In genomic region chr14:20398864-20399263, GRCm38 (mm10) we compare ENCODE assay signal across 9 mouse cellular contexts. TPM values are rescaled to one million over a fixed set of nuclear protein-coding genes. Genes with fewer than 3 reads are reported as not detected.
A peak's percentile ranks its signal among the peaks of the same experiment; 100 is the strongest.
DNase-seq lines count a peak whose midpoint lies in the region; ATAC-seq and TF ChIP-seq lines count a peak whose summit lies in the region.
"Had no signal": no experiment of that assay in that cellular context is flagged by ENCODE, and none has a peak within 500 bp of the region (broad histone marks: within the 10 kb centered on the region; RNA-seq: fewer than 3 reads in every experiment).

No protein-coding gene starts in this region.

- H3K27me3 ChIP-seq in midbrain, postnatal 0 days (ENCODE audit: insufficient read depth, low read length), result no peaks in the 10 kb centered on the region
- H3K27me3 ChIP-seq in midbrain, embryonic 13.5 days, result no peaks in the 10 kb centered on the region
- no peaks in the 10 kb centered on the region for H3K27me3 ChIP-seq in stomach, embryonic 16.5 days (ENCODE audit: control insufficient read depth, insufficient read depth, low read length)
- H3K27me3 ChIP-seq: neural tube, embryonic 13.5 days had no signal

- 0 out of 2 replicates have a peak, but pooled peaks cover 4% of the 10 kb centered on the region for H3K4me1 ChIP-seq in midbrain, postnatal 0 days (ENCODE audit: insufficient read depth, low read length)
- H3K4me1 ChIP-seq in midbrain, embryonic 13.5 days (replicated peaks), result no peaks in the 10 kb centered on the region; the same call in 1 of the 2 replicates
- H3K4me1 ChIP-seq in stomach, embryonic 16.5 days (ENCODE audit: control insufficient read depth, insufficient read depth, low read length), result peaks cover 5% of the 10 kb centered on the region; the same call in 1 of the 2 replicates

- H3K36me3 ChIP-seq in midbrain, postnatal 0 days (ENCODE audit: insufficient read depth, low read length), result no peaks in the 10 kb centered on the region
- no peaks in the 10 kb centered on the region for H3K36me3 ChIP-seq in midbrain, embryonic 13.5 days
- no peaks in the 10 kb centered on the region for H3K36me3 ChIP-seq in stomach, embryonic 16.5 days (ENCODE audit: control insufficient read depth, insufficient read depth, low read length)
- H3K36me3 ChIP-seq: neural tube, embryonic 13.5 days had no signal

- TF ChIP-seq CTCF in gastrocnemius, adult 2 months (IDR thresholded peaks at IDR 0.05), result peak; percentile 53
- peak; percentile 42 for TF ChIP-seq CTCF in midbrain, postnatal 0 days (IDR thresholded peaks at IDR 0.05)
- TF ChIP-seq CTCF in brain, embryonic 14.5 days (IDR thresholded peaks at IDR 0.05; ENCODE audit: borderline replicate concordance, extremely low read depth, insufficient read depth, insufficient read length), result peak; percentile 36; the same call in 1 of the 2 replicates

- no peak overlapping the region for H3K4me3 ChIP-seq in gastrocnemius, adult 2 months
- no peak overlapping the region for H3K4me3 ChIP-seq in midbrain, postnatal 0 days (ENCODE audit: low read depth, low read length)
- H3K4me3 ChIP-seq in midbrain, embryonic 13.5 days (replicated peaks), result no peak overlapping the region
- H3K4me3 ChIP-seq in stomach, embryonic 16.5 days (replicated peaks; ENCODE audit: low read length), result no peak overlapping the region
- H3K4me3 ChIP-seq: neural tube, embryonic 13.5 days had no signal

- WGBS in midbrain, postnatal 0 days, result 41% methylated on average over 4 of the region's 4 CpGs
- WGBS in midbrain, embryonic 13.5 days, result 44% methylated on average over 4 of the region's 4 CpGs
- WGBS in stomach, embryonic 16.5 days, result 35% methylated on average over 4 of the region's 4 CpGs

- peak; percentile 62 for DNase-seq in gastrocnemius, adult 2 months
- DNase-seq in gastrocnemius, adult 8-10 months (ENCODE audit: low spot score in 2 of 2), result no peak
- no peak for DNase-seq in midbrain, postnatal 0 days (ENCODE audit: low spot score)
- DNase-seq in brain, embryonic 14.5 days (ENCODE audit: low read depth), result no peak
- no peak for DNase-seq in cerebellum, postnatal 36 days
- no peak for DNase-seq in gastrocnemius, postnatal 36 days

- no peak for TF ChIP-seq POLR2A in brain, embryonic 14.5 days (IDR thresholded peaks at IDR 0.05; ENCODE audit: borderline replicate concordance, extremely low read depth, insufficient read depth, insufficient read length, poor library complexity, severe bottlenecking)

- H3K9me3 ChIP-seq in midbrain, postnatal 0 days (ENCODE audit: low read length), result no peaks in the 10 kb centered on the region
- no peaks in the 10 kb centered on the region for H3K9me3 ChIP-seq in midbrain, embryonic 13.5 days
- no peaks in the 10 kb centered on the region for H3K9me3 ChIP-seq in stomach, embryonic 16.5 days (replicated peaks; ENCODE audit: control insufficient read depth, low read length)
- H3K9me3 ChIP-seq: neural tube, embryonic 13.5 days had no signal

- H3K9ac ChIP-seq in midbrain, postnatal 0 days (replicated peaks; ENCODE audit: low read length, poor library complexity, severe bottlenecking), result no peak overlapping the region
- no peak overlapping the region for H3K9ac ChIP-seq in midbrain, embryonic 13.5 days (replicated peaks)
- H3K9ac ChIP-seq in stomach, embryonic 16.5 days (ENCODE audit: low read length), result 0 out of 2 replicates have a peak overlapping the region, but pooled peaks have one; percentile 16
- H3K9ac ChIP-seq: neural tube, embryonic 13.5 days had no signal

- peak overlapping the region; percentile 71 for H3K27ac ChIP-seq in gastrocnemius, adult 2 months
- H3K27ac ChIP-seq in midbrain, postnatal 0 days (ENCODE audit: low read depth, low read length), result no peak overlapping the region
- H3K27ac ChIP-seq in midbrain, embryonic 13.5 days, result no peak overlapping the region
- H3K27ac ChIP-seq in stomach, embryonic 16.5 days (ENCODE audit: low read length), result no peak overlapping the region
- H3K27ac ChIP-seq: neural tube, embryonic 13.5 days had no signal

- ATAC-seq in midbrain, postnatal 0 days (ENCODE audit: low FRiP score), result no peak
- no peak for ATAC-seq in midbrain, embryonic 13.5 days
- no peak for ATAC-seq in stomach, embryonic 16.5 days (ENCODE audit: insufficient read depth, low FRiP score)

- intact Hi-C loops in gastrocnemius, adult 2 months (cut with DNase I), result loop anchor here (1.0 kb wide), 1 partner anchor 165 kb away; no protein-coding TSS in a partner anchor
- intact Hi-C loops in gastrocnemius, postnatal 36 days (cut with DNase I), result no loop called here

- H3K4me2 ChIP-seq in midbrain, postnatal 0 days (ENCODE audit: low read depth, low read length, poor library complexity, severe bottlenecking), result no peak overlapping the region
- H3K4me2 ChIP-seq in midbrain, embryonic 13.5 days (replicated peaks), result no peak overlapping the region
- H3K4me2 ChIP-seq in stomach, embryonic 16.5 days (ENCODE audit: low read depth, low read length), result no peak overlapping the region
- H3K4me2 ChIP-seq: neural tube, embryonic 13.5 days had no signal

RNA-seq across cellular contexts. Expression of gene Mrps16, which starts 5.4 kb away (rescaled TPM):
- 10 to 100 TPM; 43.1 to 57.5 TPM for total RNA-seq in gastrocnemius, adult 2 months (2021)
- total RNA-seq in gastrocnemius, adult 8-10 months (2022), result 10 to 100 TPM; 50.4 to 57.5 (median 51.0) TPM
- 28.2 and 36.2 TPM in 2 replicates for total RNA-seq in midbrain, postnatal 0 days (2014; rRNA removed)
- 66.2 and 71.7 TPM in 2 replicates for polyA plus RNA-seq in midbrain, postnatal 0 days (2015; fragmentation: Nextera tagmentation; extraction: Ambion mirVana)
- polyA plus RNA-seq in midbrain, embryonic 13.5 days (2015; fragmentation: Nextera tagmentation; extraction: Ambion mirVana), result 59.6 and 62.5 TPM in 2 replicates
- 36.1 and 46.2 TPM in 2 replicates for polyA plus RNA-seq in brain, embryonic 14.5 days (2012; rRNA removed)
- polyA plus RNA-seq in stomach, embryonic 16.5 days (2015; fragmentation: Nextera tagmentation; extraction: Ambion mirVana), result 80.0 and 85.7 TPM in 2 replicates
- 10 to 100 TPM; 40.4 to 41.3 TPM for total RNA-seq in gastrocnemius, postnatal 36 days (2021)

RNA-seq across cellular contexts. Expression of gene Dnajc9, which starts 10.2 kb away (rescaled TPM):
- total RNA-seq in gastrocnemius, adult 2 months (2021), result 10 to 100 TPM in 1 of 2 experiments, 1 to 10 TPM in 1; 8.4 to 12.4 TPM
- 10 to 100 TPM in 3 of 4 experiments, 1 to 10 TPM in 1; 8.8 to 12.0 (median 11.3) TPM for total RNA-seq in gastrocnemius, adult 8-10 months (2022)
- total RNA-seq in midbrain, postnatal 0 days (2014; rRNA removed), result 47.8 and 51.0 TPM in 2 replicates
- 96.3 and 98.7 TPM in 2 replicates for polyA plus RNA-seq in midbrain, postnatal 0 days (2015; fragmentation: Nextera tagmentation; extraction: Ambion mirVana)
- 156 and 166 TPM in 2 replicates for polyA plus RNA-seq in midbrain, embryonic 13.5 days (2015; fragmentation: Nextera tagmentation; extraction: Ambion mirVana)
- 95.7 and 127 TPM in 2 replicates for polyA plus RNA-seq in brain, embryonic 14.5 days (2012; rRNA removed)
- 118 and 119 TPM in 2 replicates for polyA plus RNA-seq in stomach, embryonic 16.5 days (2015; fragmentation: Nextera tagmentation; extraction: Ambion mirVana)
- total RNA-seq in gastrocnemius, postnatal 36 days (2021), result 10 to 100 TPM in 1 of 2 experiments, 1 to 10 TPM in 1; 7.3 to 11.8 TPM

RNA-seq across cellular contexts. Expression of gene Fam149b, which starts 50.9 kb away (rescaled TPM):
- total RNA-seq in gastrocnemius, adult 2 months (2021), result 10 to 100 TPM; 18.2 to 22.7 TPM
- total RNA-seq in gastrocnemius, adult 8-10 months (2022), result 10 to 100 TPM; 18.9 to 22.9 (median 21.4) TPM
- total RNA-seq in midbrain, postnatal 0 days (2014; rRNA removed), result 61.5 and 70.3 TPM in 2 replicates
- 24.4 and 25.4 TPM in 2 replicates for polyA plus RNA-seq in midbrain, postnatal 0 days (2015; fragmentation: Nextera tagmentation; extraction: Ambion mirVana)
- 45.3 and 47.1 TPM in 2 replicates for polyA plus RNA-seq in midbrain, embryonic 13.5 days (2015; fragmentation: Nextera tagmentation; extraction: Ambion mirVana)
- 54.0 and 59.6 TPM in 2 replicates for polyA plus RNA-seq in brain, embryonic 14.5 days (2012; rRNA removed)
- 28.5 and 29.5 TPM in 2 replicates for polyA plus RNA-seq in stomach, embryonic 16.5 days (2015; fragmentation: Nextera tagmentation; extraction: Ambion mirVana)
- total RNA-seq in gastrocnemius, postnatal 36 days (2021), result 10 to 100 TPM; 19.4 to 21.0 TPM

RNA-seq across cellular contexts. Expression of gene Ecd, which starts 50.9 kb away (rescaled TPM):
- total RNA-seq in gastrocnemius, adult 2 months (2021), result 10 to 100 TPM; 32.7 to 38.9 TPM
- 10 to 100 TPM; 35.1 to 40.1 (median 37.5) TPM for total RNA-seq in gastrocnemius, adult 8-10 months (2022)
- 39.6 and 42.6 TPM in 2 replicates for total RNA-seq in midbrain, postnatal 0 days (2014; rRNA removed)
- 36.3 TPM in 2 replicates for polyA plus RNA-seq in midbrain, postnatal 0 days (2015; fragmentation: Nextera tagmentation; extraction: Ambion mirVana)
- polyA plus RNA-seq in midbrain, embryonic 13.5 days (2015; fragmentation: Nextera tagmentation; extraction: Ambion mirVana), result 56.9 and 57.1 TPM in 2 replicates
- 37.6 and 38.1 TPM in 2 replicates for polyA plus RNA-seq in brain, embryonic 14.5 days (2012; rRNA removed)
- 44.1 and 46.2 TPM in 2 replicates for polyA plus RNA-seq in stomach, embryonic 16.5 days (2015; fragmentation: Nextera tagmentation; extraction: Ambion mirVana)
- 10 to 100 TPM; 30.3 to 31.8 TPM for total RNA-seq in gastrocnemius, postnatal 36 days (2021)

RNA-seq across cellular contexts. Expression of gene Cfap70, which starts 53.2 kb away (rescaled TPM):
- under 1 TPM; 0.05 to 0.33 TPM for total RNA-seq in gastrocnemius, adult 2 months (2021)
- total RNA-seq in gastrocnemius, adult 8-10 months (2022), result under 1 TPM; 0.11 to 0.29 (median 0.21) TPM
- 1.1 and 2.8 TPM in 2 replicates for total RNA-seq in midbrain, postnatal 0 days (2014; rRNA removed)
- polyA plus RNA-seq in midbrain, postnatal 0 days (2015; fragmentation: Nextera tagmentation; extraction: Ambion mirVana), result 1.5 and 3.4 TPM in 2 replicates
- 0.50 and 1.3 TPM in 2 replicates for polyA plus RNA-seq in midbrain, embryonic 13.5 days (2015; fragmentation: Nextera tagmentation; extraction: Ambion mirVana)
- polyA plus RNA-seq in brain, embryonic 14.5 days (2012; rRNA removed), result 0.69 and 1.2 TPM in 2 replicates
- polyA plus RNA-seq in stomach, embryonic 16.5 days (2015; fragmentation: Nextera tagmentation; extraction: Ambion mirVana), result 0.17 and 0.94 TPM in 2 replicates
- under 1 TPM; 0.08 to 0.22 TPM for total RNA-seq in gastrocnemius, postnatal 36 days (2021)
